Mouse (Mus musculus): ENCODE data around the gene Chsy1. TPM values are rescaled to one million over a fixed set of nuclear protein-coding genes. Genes with fewer than 3 reads are reported as not detected.
"Not testable (repeated sequence)": the region's sequence is repeated elsewhere in the genome, so short reads cannot be mapped to it uniquely, and the experiment has no call there.

Chsy1 gene
- polyA plus RNA-seq, 1 experiment, result 11.2 TPM

DNA sequence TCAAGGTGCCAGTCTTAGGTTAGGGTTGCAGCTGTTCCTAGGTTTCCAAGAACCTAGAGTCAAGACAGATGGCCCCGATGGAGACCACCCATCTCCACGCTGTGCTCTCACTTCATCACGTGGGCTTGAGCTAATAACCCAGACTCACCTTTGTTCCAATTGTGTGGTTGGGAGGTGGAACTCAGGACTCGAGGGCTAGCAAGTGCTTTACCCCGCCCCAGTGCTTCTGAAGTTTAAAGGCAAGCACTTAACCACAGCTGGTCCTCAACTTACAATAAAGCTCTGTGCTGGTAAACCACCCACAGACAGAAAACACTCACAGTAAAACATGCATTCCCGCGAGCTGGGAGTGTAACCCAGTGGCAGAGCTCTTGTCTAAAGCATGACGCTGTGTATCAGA, 74.1 kb downstream of the Chsy1 start:
- H3K4me1 ChIP-seq (ENCODE audit: control insufficient read depth, insufficient read depth, low read length), result peaks cover 15% of the 10 kb centered on the region
- no peak overlapping the region for H3K27ac ChIP-seq (ENCODE audit: control insufficient read depth, insufficient read depth, low read depth, low read length, poor library complexity)
- no peak overlapping the region for H3K4me3 ChIP-seq (replicated peaks; ENCODE audit: control insufficient read depth, low read depth, low read length)
- TF ChIP-seq POLR2A (IDR thresholded peaks at IDR 0.05; ENCODE audit: borderline replicate concordance, control insufficient read depth, low read depth, low read length), result no peak
- TF ChIP-seq CTCF (IDR thresholded peaks at IDR 0.05; ENCODE audit: control insufficient read depth, insufficient read depth, low read length), result no peak
- 70% methylated on average over 8 of the region's 8 CpGs for WGBS

DNA sequence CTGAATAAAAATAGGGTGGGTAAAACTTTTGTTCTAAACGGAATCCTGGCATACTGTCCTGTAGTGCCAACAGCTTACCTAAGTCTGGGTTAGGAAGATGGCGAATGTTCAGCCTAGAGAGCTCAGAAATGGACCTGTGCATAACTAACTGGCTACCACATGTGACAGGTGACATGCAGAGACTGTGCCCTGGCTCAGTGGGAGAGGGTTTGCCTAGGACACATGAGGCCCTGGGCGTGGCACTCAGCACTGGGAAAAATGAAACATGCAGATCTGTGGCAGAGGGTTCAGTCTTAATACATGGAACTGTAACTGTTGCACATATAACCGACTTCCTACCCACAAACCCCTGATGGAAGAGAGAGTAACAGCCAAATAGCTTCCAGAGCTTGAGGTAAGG, 74.7 kb downstream of the Chsy1 start:
- Histone ChIP-seq H3K4me1 (ENCODE audit: control insufficient read depth, insufficient read depth, low read length) (peaks cover 12% of the 10 kb centered on the region), H3K4me3 (replicated peaks; ENCODE audit: control insufficient read depth, low read depth, low read length) (no peak overlapping the region), H3K27ac (ENCODE audit: control insufficient read depth, insufficient read depth, low read depth, low read length, poor library complexity) (no peak overlapping the region)
- TF ChIP-seq CTCF (IDR thresholded peaks at IDR 0.05; ENCODE audit: control insufficient read depth, insufficient read depth, low read length), result no peak
- no peak for TF ChIP-seq POLR2A (IDR thresholded peaks at IDR 0.05; ENCODE audit: borderline replicate concordance, control insufficient read depth, low read depth, low read length)
- 43% methylated on average over 4 of the region's 4 CpGs for whole genome bisulfite sequencing

DNA sequence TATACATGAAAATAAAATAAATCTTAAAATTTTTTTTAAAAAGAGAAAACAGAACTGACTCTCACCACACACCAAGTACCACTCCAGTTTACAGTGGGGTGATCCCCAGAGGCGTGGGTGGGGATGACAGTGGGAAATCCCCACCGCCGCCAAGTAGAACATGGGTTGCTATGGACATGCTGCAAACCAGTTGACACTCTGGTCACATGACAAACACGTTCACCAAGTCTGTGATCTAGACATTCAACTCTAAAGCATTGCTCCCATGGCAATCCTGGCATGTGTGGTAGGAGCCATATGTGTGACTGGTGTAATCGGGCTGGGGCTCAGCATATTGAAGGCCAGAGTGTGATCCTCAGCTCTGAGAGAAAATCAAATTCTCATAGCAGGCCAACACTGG, 76.1 kb downstream of the Chsy1 start:
- no peak overlapping the region for H3K27ac ChIP-seq (ENCODE audit: control insufficient read depth, insufficient read depth, low read depth, low read length, poor library complexity)
- TF ChIP-seq CTCF (IDR thresholded peaks at IDR 0.05; ENCODE audit: control insufficient read depth, insufficient read depth, low read length) (no peak), POLR2A (IDR thresholded peaks at IDR 0.05; ENCODE audit: borderline replicate concordance, control insufficient read depth, low read depth, low read length) (no peak)
- H3K4me1 ChIP-seq (ENCODE audit: control insufficient read depth, insufficient read depth, low read length), result peaks cover 5% of the 10 kb centered on the region
- H3K4me3 ChIP-seq (replicated peaks; ENCODE audit: control insufficient read depth, low read depth, low read length), result no peak overlapping the region
- 77% methylated on average over 5 of the region's 5 CpGs for WGBS

DNA sequence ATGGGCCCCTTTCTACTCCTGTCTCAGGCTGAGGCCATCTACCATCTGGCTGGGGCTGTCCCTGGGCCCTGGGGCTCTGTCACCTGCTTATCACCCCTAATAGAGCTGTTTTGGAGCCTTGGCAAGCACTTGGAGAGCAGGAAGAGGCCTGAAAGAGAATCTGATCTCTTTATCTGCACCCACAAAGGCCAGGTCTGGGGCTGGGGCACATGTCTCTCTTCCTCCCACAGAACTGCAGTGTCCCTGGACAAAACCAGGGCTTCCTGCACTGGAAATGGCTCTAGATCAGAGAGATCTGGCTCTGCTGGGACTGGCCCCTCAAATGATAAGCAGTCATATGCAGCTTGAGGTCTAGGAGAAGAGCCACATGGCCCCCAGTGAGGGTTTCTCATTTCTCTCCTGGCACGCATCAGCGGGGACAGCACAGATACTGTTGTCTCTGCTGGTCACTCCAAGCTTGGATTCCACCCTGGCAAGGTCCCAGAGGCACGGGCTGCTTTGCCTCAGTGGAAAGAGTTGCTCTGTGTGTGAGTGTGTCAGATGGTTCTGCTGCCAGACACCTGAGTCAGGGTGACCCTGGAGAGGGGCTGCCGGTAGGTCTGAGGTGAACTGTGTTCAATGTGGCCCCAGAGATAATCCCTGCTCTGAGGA, 78.4 kb downstream of the Chsy1 start:
- H3K27ac ChIP-seq (ENCODE audit: control insufficient read depth, insufficient read depth, low read depth, low read length, poor library complexity), result no peak overlapping the region
- WGBS, result 47% methylated on average over 4 of the region's 4 CpGs
- TF ChIP-seq POLR2A (IDR thresholded peaks at IDR 0.05; ENCODE audit: borderline replicate concordance, control insufficient read depth, low read depth, low read length), result no peak
- H3K4me3 ChIP-seq (replicated peaks; ENCODE audit: control insufficient read depth, low read depth, low read length), result no peak overlapping the region
- H3K4me1 ChIP-seq (ENCODE audit: control insufficient read depth, insufficient read depth, low read length), result peaks cover 2% of the 10 kb centered on the region

DNA sequence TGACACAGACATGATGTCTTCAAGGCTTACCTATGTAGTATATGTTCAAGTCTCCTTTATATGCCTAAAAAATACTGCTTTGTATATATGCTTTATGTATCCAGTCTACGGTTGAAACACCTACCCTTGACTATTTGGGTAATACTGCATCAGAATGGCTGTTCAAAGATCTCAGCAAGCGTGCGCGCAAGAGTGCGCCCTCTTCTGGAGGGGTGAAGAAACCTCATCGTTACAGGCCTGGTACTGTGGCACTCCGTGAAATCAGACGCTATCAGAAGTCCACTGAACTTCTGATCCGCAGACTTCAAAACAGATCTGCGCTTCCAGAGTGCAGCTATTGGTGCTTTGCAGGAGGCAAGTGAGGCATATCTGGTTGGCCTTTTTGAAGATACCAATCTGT, 81.1 kb downstream of the Chsy1 start:
- H3K27ac ChIP-seq (ENCODE audit: control insufficient read depth, insufficient read depth, low read depth, low read length, poor library complexity); H3K4me3 ChIP-seq (replicated peaks; ENCODE audit: control insufficient read depth, low read depth, low read length); H3K4me1 ChIP-seq (ENCODE audit: control insufficient read depth, insufficient read depth, low read length): not testable (repeated sequence)
- 81% methylated on average over 10 of the region's 10 CpGs for WGBS
- peak; percentile 53 for TF ChIP-seq CTCF (IDR thresholded peaks at IDR 0.05; ENCODE audit: control insufficient read depth, insufficient read depth, low read length)

DNA sequence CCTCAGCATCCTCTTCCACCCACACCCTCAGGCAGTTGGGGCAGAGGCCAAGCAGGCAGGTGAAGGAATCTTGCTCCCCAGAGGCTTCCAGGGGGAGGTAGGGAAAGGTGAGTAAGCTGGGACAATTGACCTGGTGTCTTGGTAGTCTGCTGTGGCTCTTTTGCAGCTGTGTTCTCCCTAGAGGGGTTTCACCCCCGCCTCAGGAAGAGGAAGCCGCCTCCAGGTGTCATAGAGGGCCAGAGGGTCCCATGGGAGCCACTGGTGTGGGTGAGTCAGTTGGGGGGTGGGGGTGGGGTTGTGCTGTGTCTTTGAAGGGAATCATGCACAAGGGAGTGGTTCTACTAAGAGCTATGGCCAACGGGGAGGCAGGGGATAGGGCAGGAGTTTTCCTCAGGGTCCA, 85.2 kb downstream of the Chsy1 start:
- H3K4me1 ChIP-seq (ENCODE audit: control insufficient read depth, insufficient read depth, low read length), result peaks cover 17% of the 10 kb centered on the region
- 0 out of 2 replicates have a peak overlapping the region, but pooled peaks have one; percentile 7 for H3K27ac ChIP-seq (ENCODE audit: control insufficient read depth, insufficient read depth, low read depth, low read length, poor library complexity)

DNA sequence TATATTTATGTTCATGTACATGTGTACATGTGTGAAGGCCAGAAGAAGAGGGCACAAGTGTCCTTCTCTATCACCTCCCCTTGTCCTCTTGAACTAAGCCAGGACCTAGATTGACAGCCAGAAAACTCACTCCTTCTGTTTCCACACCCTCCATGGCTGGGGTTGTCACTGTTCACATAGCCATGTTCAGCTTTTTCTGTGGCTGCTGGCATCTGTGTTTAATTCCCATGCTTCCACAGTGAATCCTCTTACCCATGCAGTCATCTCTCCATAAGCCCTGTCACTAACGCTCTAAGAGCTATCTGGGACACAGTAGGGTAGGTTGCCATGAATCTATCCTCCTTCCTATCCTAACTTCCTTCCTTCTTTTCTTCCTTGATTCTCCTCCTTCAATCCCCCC, 86.6 kb downstream of the Chsy1 start:
- H3K4me3 ChIP-seq (replicated peaks; ENCODE audit: control insufficient read depth, low read depth, low read length), result no peak overlapping the region
- 47% methylated on average over 1 of the region's 1 CpGs for WGBS
- H3K4me1 ChIP-seq (ENCODE audit: control insufficient read depth, insufficient read depth, low read length), result peaks cover 23% of the 10 kb centered on the region
- peak overlapping the region; percentile 35; the same call in 1 of the 2 replicates for H3K27ac ChIP-seq (ENCODE audit: control insufficient read depth, insufficient read depth, low read depth, low read length, poor library complexity)
- TF ChIP-seq POLR2A (IDR thresholded peaks at IDR 0.05; ENCODE audit: borderline replicate concordance, control insufficient read depth, low read depth, low read length), result no peak
- TF ChIP-seq CTCF (IDR thresholded peaks at IDR 0.05; ENCODE audit: control insufficient read depth, insufficient read depth, low read length), result no peak

More for the DNA sequence above, 85.2 kb downstream of the Chsy1 start:
- no peak overlapping the region for H3K4me3 ChIP-seq (replicated peaks; ENCODE audit: control insufficient read depth, low read depth, low read length)
- no peak for TF ChIP-seq POLR2A (IDR thresholded peaks at IDR 0.05; ENCODE audit: borderline replicate concordance, control insufficient read depth, low read depth, low read length)
- TF ChIP-seq CTCF (IDR thresholded peaks at IDR 0.05; ENCODE audit: control insufficient read depth, insufficient read depth, low read length), result no peak
- WGBS, result 53% methylated on average over 3 of the region's 3 CpGs

DNA sequence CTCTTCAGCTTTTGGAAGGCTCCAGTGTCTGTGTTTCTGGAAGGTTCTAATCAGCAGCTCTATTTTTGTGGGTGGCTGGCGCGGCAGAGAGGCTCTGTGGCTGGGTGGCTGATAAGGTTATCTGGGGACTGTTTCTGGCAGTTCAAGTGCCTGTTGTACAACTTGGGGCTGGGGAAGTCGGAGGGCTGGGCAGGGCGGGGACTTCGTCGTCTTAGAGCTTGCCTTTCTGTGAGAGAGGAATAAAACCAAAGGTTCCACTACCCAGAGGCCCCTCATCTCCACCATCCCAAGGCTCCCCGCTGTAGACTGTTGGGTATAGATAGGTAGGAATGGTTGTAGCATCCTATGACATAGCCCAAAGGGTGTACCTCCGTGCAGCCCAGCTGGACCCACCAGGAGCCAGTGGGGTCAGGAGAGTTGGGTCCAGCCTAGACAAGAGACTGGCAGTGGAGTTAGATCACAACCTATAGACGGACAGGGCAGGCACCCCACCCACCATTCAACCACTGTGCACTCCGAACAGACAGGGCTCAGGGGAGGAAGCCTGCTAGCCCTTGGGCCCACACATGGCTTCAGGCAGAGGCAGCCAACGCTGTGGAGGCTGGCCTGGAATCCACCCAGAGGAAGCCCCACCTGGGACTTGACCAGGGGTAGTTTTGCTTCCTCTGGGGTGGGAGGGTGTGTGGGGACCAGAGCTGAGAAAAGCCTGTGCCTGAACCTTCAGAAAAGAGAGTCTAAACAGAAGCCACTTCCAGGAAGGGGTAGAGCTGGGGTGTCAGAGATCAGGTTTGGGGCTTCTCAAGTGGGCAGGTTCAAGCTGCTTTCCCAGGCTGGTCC, 87.5 kb downstream of the Chsy1 start:
- H3K27ac ChIP-seq (ENCODE audit: control insufficient read depth, insufficient read depth, low read depth, low read length, poor library complexity), result peak overlapping the region; percentile 92
- H3K4me1 ChIP-seq (ENCODE audit: control insufficient read depth, insufficient read depth, low read length), result peaks cover 24% of the 10 kb centered on the region
- TF ChIP-seq POLR2A (IDR thresholded peaks at IDR 0.05; ENCODE audit: borderline replicate concordance, control insufficient read depth, low read depth, low read length) (peak; percentile 28; the same call in 1 of the 2 replicates), CTCF (IDR thresholded peaks at IDR 0.05; ENCODE audit: control insufficient read depth, insufficient read depth, low read length) (no peak)
- WGBS, result 13% methylated on average over 11 of the region's 11 CpGs
- H3K4me3 ChIP-seq (replicated peaks; ENCODE audit: control insufficient read depth, low read depth, low read length), result no peak overlapping the region

Measured in bone marrow, adult 2 months (tissue).